Mouse (Mus musculus) hindbrain, embryonic 11.5 days (tissue): Measurements from ENCODE around the gene Xab2. TPM values are rescaled to one million over a fixed set of nuclear protein-coding genes. Genes with fewer than 3 reads are reported as not detected.

ENCODE experiments used
- polyA plus RNA-seq: library from polyadenylated mRNA; unstranded; fragments of >200 nt; fragmentation: Nextera tagmentation; extraction: Ambion mirVana; gene quantifications from 2 replicates; pipeline ENCODE4 v1.2.1, GENCODE M21; 2014

Gene Xab2
- polyA plus RNA-seq, 1 experiment from 2014 or later = 47.5 TPM

Other genes with a start within 250 kb of the Xab2 start
- 9.2 and 10.9 TPM in 2 replicates for gene Arhgef18, start 228.3 kb downstream of the Xab2 start, polyA plus RNA-seq
- 2.4 and 3.1 TPM in 2 replicates for gene Pex11g, start 153.6 kb downstream of the Xab2 start, polyA plus RNA-seq
- gene Tex45, start 150.5 kb downstream of the Xab2 start, polyA plus RNA-seq = not detected in 2 replicates
- gene Zfp358, start 128.2 kb downstream of the Xab2 start, polyA plus RNA-seq = 31.2 and 39.3 TPM in 2 replicates
- 36.8 and 49.5 TPM in 2 replicates for gene Mcoln1, start 120.9 kb downstream of the Xab2 start, polyA plus RNA-seq
- 17.4 and 19.9 TPM in 2 replicates for gene Pnpla6, start 105.9 kb downstream of the Xab2 start, polyA plus RNA-seq
- 3.2 and 3.9 TPM in 2 replicates for gene C330021F23Rik, start 53.3 kb downstream of the Xab2 start, polyA plus RNA-seq
- gene Camsap3, start 34.0 kb downstream of the Xab2 start, polyA plus RNA-seq = 13.3 and 15.3 TPM in 2 replicates
- gene Pet100, start 232 bp upstream of the Xab2 start, polyA plus RNA-seq = 96.3 and 102 TPM in 2 replicates
- 0.31 and 0.33 TPM in 2 replicates for gene Pcp2, start 4.2 kb upstream of the Xab2 start, polyA plus RNA-seq
- gene Stxbp2, start 9.6 kb upstream of the Xab2 start, polyA plus RNA-seq = 23.6 and 24.9 TPM in 2 replicates
- 0.18 TPM in 1 of 2 replicates, not detected in the other for gene Retn, start 34.5 kb upstream of the Xab2 start, polyA plus RNA-seq
- gene Mcemp1, start 44.4 kb upstream of the Xab2 start, polyA plus RNA-seq = 0.19 TPM in 1 of 2 replicates, not detected in the other
- gene Fcor, start 51.0 kb upstream of the Xab2 start, polyA plus RNA-seq = 7.2 and 8.1 TPM in 2 replicates
- gene Trappc5, start 55.0 kb upstream of the Xab2 start, polyA plus RNA-seq = 34.2 and 40.8 TPM in 2 replicates
- gene Fcer2a, start 72.9 kb upstream of the Xab2 start, polyA plus RNA-seq = 0.15 and 0.49 TPM in 2 replicates
- 0.39 TPM in 1 of 2 replicates, not detected in the other for gene Clec4g, start 99.3 kb upstream of the Xab2 start, polyA plus RNA-seq
- gene Cd209a, start 127.7 kb upstream of the Xab2 start, polyA plus RNA-seq = not detected in 2 replicates
- gene Cd209e, start 233.0 kb upstream of the Xab2 start, polyA plus RNA-seq = not detected in 2 replicates